8 mouse cellular contexts compared by ENCODE assay signal in the genomic region with DNA sequence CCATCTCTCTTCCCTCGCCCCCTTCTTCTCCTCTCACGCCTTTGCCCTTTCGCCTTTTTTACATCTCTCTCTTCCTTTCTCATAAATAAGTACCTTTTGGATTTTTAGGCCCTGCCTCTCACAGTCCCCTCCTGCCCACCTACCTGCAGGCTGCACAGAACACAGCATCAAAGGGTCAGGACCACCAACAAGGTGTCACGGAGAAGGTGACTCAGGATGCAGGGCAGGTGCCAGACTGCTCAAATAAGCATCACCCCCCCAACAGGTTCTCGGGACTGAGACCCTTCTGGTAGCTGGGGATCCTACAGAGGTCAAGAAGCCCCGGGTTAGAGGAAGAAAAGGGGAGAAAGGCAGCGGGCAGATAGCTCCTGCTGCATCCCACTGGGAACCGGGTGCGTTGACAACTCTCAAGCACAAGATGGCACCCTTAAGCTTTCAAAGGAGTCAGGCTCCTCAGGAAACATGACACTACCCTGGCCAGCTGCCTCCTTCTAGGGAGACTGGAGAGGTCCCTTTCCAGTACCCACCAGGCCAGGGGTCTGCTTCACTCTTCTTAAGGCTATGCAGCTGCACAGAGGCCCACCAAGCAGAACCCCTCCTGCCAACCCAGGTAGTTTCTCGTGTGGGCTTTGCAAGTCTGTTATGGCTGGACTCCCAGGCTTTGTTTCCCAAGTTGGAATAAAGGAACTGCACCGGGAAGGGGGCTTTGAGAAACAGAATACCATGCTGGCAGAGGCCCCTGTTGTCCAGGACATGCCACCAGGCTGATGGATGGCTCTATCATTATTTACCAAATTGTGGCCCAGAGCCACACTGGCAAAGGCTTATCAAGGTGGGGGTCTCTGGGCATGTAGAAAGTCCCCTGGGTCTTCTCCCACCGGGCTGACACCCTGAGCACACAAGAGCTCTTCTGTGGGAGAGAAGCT.
DNase-seq lines count a peak whose midpoint lies in the region; ATAC-seq and TF ChIP-seq lines count a peak whose summit lies in the region.

No protein-coding gene starts in this region.

- no peaks in the 10 kb centered on the region for H3K4me1 ChIP-seq in E14TG2a.4 (replicated peaks; ENCODE audit: low read depth, low read length)
- H3K4me1 ChIP-seq in heart, embryonic 16.5 days (ENCODE audit: control insufficient read depth, insufficient read depth, low read length), result 0 out of 2 replicates have a peak, but pooled peaks cover 2% of the 10 kb centered on the region
- no peaks in the 10 kb centered on the region for H3K4me1 ChIP-seq in liver, embryonic 11.5 days (replicated peaks; ENCODE audit: control insufficient read depth, insufficient read depth, low read length)
- peaks cover 3% of the 10 kb centered on the region; the same call in 1 of the 2 replicates for H3K4me1 ChIP-seq in neural tube, embryonic 11.5 days (ENCODE audit: control insufficient read depth, insufficient read depth, low read length)

- peaks cover 17% of the 10 kb centered on the region for H3K27me3 ChIP-seq in E14TG2a.4 (ENCODE audit: insufficient read depth, low read length)
- peaks cover 8% of the 10 kb centered on the region; the same call in 1 of the 2 replicates for H3K27me3 ChIP-seq in heart, embryonic 16.5 days (ENCODE audit: control insufficient read depth, insufficient read depth, low read length)
- no peaks in the 10 kb centered on the region; the same call in 1 of the 2 replicates for H3K27me3 ChIP-seq in liver, embryonic 11.5 days (replicated peaks; ENCODE audit: control insufficient read depth, insufficient read depth, low read length)
- no peaks in the 10 kb centered on the region for H3K27me3 ChIP-seq in neural tube, embryonic 11.5 days (ENCODE audit: control insufficient read depth, insufficient read depth, low read length)

- no peak overlapping the region for H3K4me3 ChIP-seq in E14TG2a.4 (replicated peaks; ENCODE audit: low read length)
- no peak overlapping the region for H3K4me3 ChIP-seq in heart, embryonic 16.5 days (ENCODE audit: low read length)
- no peak overlapping the region for H3K4me3 ChIP-seq in liver, embryonic 11.5 days (ENCODE audit: low read depth, low read length)
- no peak overlapping the region for H3K4me3 ChIP-seq in neural tube, embryonic 11.5 days (ENCODE audit: low read depth, low read length)

- 38% methylated on average over 12 of the region's 12 CpGs for WGBS in heart, embryonic 16.5 days
- 41% methylated on average over 12 of the region's 12 CpGs for WGBS in liver, embryonic 11.5 days
- 37% methylated on average over 12 of the region's 12 CpGs for WGBS in neural tube, embryonic 11.5 days

- DNase-seq in brain, embryonic 18.5 days (ENCODE audit: low read depth, low spot score), result peak; percentile 66
- peak; percentile 13 for DNase-seq in fibroblast of lung, adult 2 months (ENCODE audit: low read depth)
- DNase-seq in kidney, postnatal 25 days, result peak; percentile 73 to 77
- peak; percentile 46 for DNase-seq in liver, embryonic 11.5 days (ENCODE audit: low spot score)
- DNase-seq in neural tube, embryonic 11.5 days (ENCODE audit: low spot score), result peak; percentile 86
- peak; percentile 42 for DNase-seq in thymus, postnatal 4 days

- H3K9ac ChIP-seq in heart, embryonic 16.5 days (ENCODE audit: low read length), result peak overlapping the region; percentile 11; the same call in 1 of the 2 replicates
- no peak overlapping the region for H3K9ac ChIP-seq in liver, embryonic 11.5 days (ENCODE audit: low read depth, low read length)
- no peak overlapping the region for H3K9ac ChIP-seq in neural tube, embryonic 11.5 days (ENCODE audit: low read length)

- H3K9me3 ChIP-seq in E14TG2a.4 (ENCODE audit: low read length), result no peaks in the 10 kb centered on the region
- no peaks in the 10 kb centered on the region for H3K9me3 ChIP-seq in heart, embryonic 16.5 days (replicated peaks; ENCODE audit: control insufficient read depth, low read length)
- no peaks in the 10 kb centered on the region for H3K9me3 ChIP-seq in liver, embryonic 11.5 days (ENCODE audit: control insufficient read depth, low read length)
- H3K9me3 ChIP-seq in neural tube, embryonic 11.5 days (ENCODE audit: control insufficient read depth, low read length), result no peaks in the 10 kb centered on the region

- no peak overlapping the region for H3K4me2 ChIP-seq in heart, embryonic 16.5 days (ENCODE audit: low read depth, low read length)
- no peak overlapping the region for H3K4me2 ChIP-seq in liver, embryonic 11.5 days
- H3K4me2 ChIP-seq in neural tube, embryonic 11.5 days (ENCODE audit: low read depth), result no peak overlapping the region

- peak; percentile 75; the same call in 1 of the 2 replicates for ATAC-seq in heart, embryonic 16.5 days (replicated peaks; ENCODE audit: extremely low read depth, insufficient read depth, low FRiP score)
- no peak; the same call in 1 of the 2 replicates for ATAC-seq in liver, embryonic 11.5 days (replicated peaks; ENCODE audit: low FRiP score)
- ATAC-seq in neural tube, embryonic 11.5 days (ENCODE audit: insufficient read depth, low FRiP score, low TSS enrichment), result peak; percentile 68

- peak; percentile 46 for TF ChIP-seq CTCF in E14TG2a.4 (conservative IDR thresholded peaks at IDR 0.05; ENCODE audit: low read length)

- no peaks in the 10 kb centered on the region for H3K36me3 ChIP-seq in E14TG2a.4 (ENCODE audit: insufficient read depth, low read length)
- no peaks in the 10 kb centered on the region for H3K36me3 ChIP-seq in heart, embryonic 16.5 days (ENCODE audit: control insufficient read depth, insufficient read depth)
- no peaks in the 10 kb centered on the region for H3K36me3 ChIP-seq in liver, embryonic 11.5 days (ENCODE audit: control insufficient read depth, insufficient read depth, low read length)
- H3K36me3 ChIP-seq in neural tube, embryonic 11.5 days (ENCODE audit: control insufficient read depth, insufficient read depth, low read length), result no peaks in the 10 kb centered on the region

- no peak overlapping the region for H3K27ac ChIP-seq in heart, embryonic 16.5 days (ENCODE audit: low read length)
- no peak overlapping the region for H3K27ac ChIP-seq in liver, embryonic 11.5 days (ENCODE audit: low read depth, low read length)
- H3K27ac ChIP-seq in neural tube, embryonic 11.5 days (ENCODE audit: low read depth, low read length), result no peak overlapping the region

Comparison
In these comparisons a context has a peak if more than half of its experiments do, and no peak if none do; other contexts are left out.
1. DNase-seq: peak in every context shown above with its lines; median percentile 86 in neural tube, embryonic 11.5 days; 75 in kidney, postnatal 25 days; 66 in brain, embryonic 18.5 days; 46 in liver, embryonic 11.5 days; 42 in thymus, postnatal 4 days; 13 in fibroblast of lung, adult 2 months.